Mouse (Mus musculus): ENCODE data around the gene Zfp961.
"Not testable (repeated sequence)": the region's sequence is repeated elsewhere in the genome, so short reads cannot be mapped to it uniquely, and the experiment has no call there.

Gene Zfp961

GRCm38 (mm10) chr8:71950482-71951221 lies at the start of gene Zfp961:
TSS of gene Zfp961 (plus strand) at chr8:71951038.
- in situ Hi-C loops (cut with MboI, MseI) = no loop called here

- in situ Hi-C loops (cut with MboI, MseI) = loop anchor here (5.0 kb wide), 1 partner anchor 876 kb away; no protein-coding TSS in a partner anchor
Measured at GRCm38 (mm10) chr8:71903084-71903483, 47.8 kb upstream of the Zfp961 start.

GRCm38 (mm10) chr8:71906809-71907208 lies 44.0 kb upstream of the Zfp961 start:
- in situ Hi-C loops (cut with MboI, MseI) = no loop called here

- in situ Hi-C loops (cut with MboI, MseI) = no loop called here
Measured at GRCm38 (mm10) chr8:71907798-71908257, 43.0 kb upstream of the Zfp961 start.

- in situ Hi-C loops (cut with MboI, MseI) = no loop called here
Measured at GRCm38 (mm10) chr8:71908309-71909261, 42.3 kb upstream of the Zfp961 start, which contains the start of the genes Zfp882 and Zfp617. TSS of gene Zfp882 (plus strand) at chr8:71908608. TSS of gene Zfp617 (plus strand) at chr8:71908635.

GRCm38 (mm10) chr8:71912286-71912685 lies 38.6 kb upstream of the Zfp961 start:
- in situ Hi-C loops (cut with MboI, MseI) = no loop called here

GRCm38 (mm10) chr8:71922567-71923401 lies 28.1 kb upstream of the Zfp961 start:
- in situ Hi-C loops (cut with MboI, MseI) = no loop called here

- in situ Hi-C loops (cut with MboI, MseI) = no loop called here
Measured at GRCm38 (mm10) chr8:71925791-71926190, 25.0 kb upstream of the Zfp961 start.

GRCm38 (mm10) chr8:71926551-71926950 lies 24.3 kb upstream of the Zfp961 start:
- in situ Hi-C loops (cut with MboI, MseI) = no loop called here

GRCm38 (mm10) chr8:71927779-71928178 lies 23.1 kb upstream of the Zfp961 start:
- in situ Hi-C loops (cut with MboI, MseI) = no loop called here

- in situ Hi-C loops (cut with MboI, MseI) = not testable (repeated sequence)
Measured at GRCm38 (mm10) chr8:71938037-71938436, 12.8 kb upstream of the Zfp961 start.

- in situ Hi-C loops (cut with MboI, MseI) = no loop called here
Measured at GRCm38 (mm10) chr8:71940293-71941208, 10.3 kb upstream of the Zfp961 start.

- in situ Hi-C loops (cut with MboI, MseI) = no loop called here
Measured at GRCm38 (mm10) chr8:71941776-71942175, 9.1 kb upstream of the Zfp961 start.

- in situ Hi-C loops (cut with MboI, MseI) = no loop called here
Measured at GRCm38 (mm10) chr8:71948624-71949023, 2.2 kb upstream of the Zfp961 start.

GRCm38 (mm10) chr8:71951436-71952161 lies 761 bp downstream of the Zfp961 start:
- in situ Hi-C loops (cut with MboI, MseI) = no loop called here

GRCm38 (mm10) chr8:71952489-71952888 lies 1.7 kb downstream of the Zfp961 start:
- in situ Hi-C loops (cut with MboI, MseI) = no loop called here

GRCm38 (mm10) chr8:71952961-71953700 lies 2.3 kb downstream of the Zfp961 start:
- in situ Hi-C loops (cut with MboI, MseI) = not testable (repeated sequence)

GRCm38 (mm10) chr8:71954666-71955065 lies 3.8 kb downstream of the Zfp961 start:
- in situ Hi-C loops (cut with MboI, MseI) = no loop called here

GRCm38 (mm10) chr8:71960483-71960882 lies 9.6 kb downstream of the Zfp961 start:
- in situ Hi-C loops (cut with MboI, MseI) = no loop called here

Measured in T-helper 1 cell (primary cell).